Mouse (Mus musculus) embryonic facial prominence, embryonic 11.5 days (tissue): ENCODE data around the gene Grk6. TPM values are rescaled to one million over a fixed set of nuclear protein-coding genes. Genes with fewer than 3 reads are reported as not detected.

Source experiments
- ATAC-seq: fragments of 200-750 bp; cut with Nextera tagmentation; replicated peaks from 2 replicates; pipeline ENCODE4 v1.8.0; 2017; ENCODE audit warnings: low read depth; ENCODE audit not compliant: insufficient number of reproducible peaks, low FRiP score, low TSS enrichment
- DNase-seq: peaks from one replicate; pipeline ENCODE4 v3.0.0-alpha.2; 2015; ENCODE audit warnings: low spot score
- H3K27ac ChIP-seq: fragments of 300-500 bp; sonication (generic); replicated peaks from 2 replicates; pipeline ENCODE4 v1.5.1; 2014; ENCODE audit warnings: mild to moderate bottlenecking, low read depth, low read length, control low read depth
- H3K27me3 ChIP-seq: fragments of 300-500 bp; sonication (generic); 2 replicates; pipeline ENCODE4 v1.6.1; 2014; ENCODE audit warnings: mild to moderate bottlenecking, low read length, moderate library complexity, mixed read lengths; ENCODE audit not compliant: control insufficient read depth, insufficient read depth
- H3K36me3 ChIP-seq: fragments of 300-500 bp; sonication (generic); replicated peaks from 2 replicates; pipeline ENCODE4 v1.6.1; 2014; ENCODE audit warnings: low read depth, mild to moderate bottlenecking, low read length, moderate library complexity, mixed read lengths; ENCODE audit not compliant: control insufficient read depth, insufficient read depth
- H3K4me1 ChIP-seq: fragments of 300-500 bp; sonication (generic); 2 replicates; pipeline ENCODE4 v1.6.1; 2014; ENCODE audit warnings: low read length, mixed read lengths; ENCODE audit not compliant: control insufficient read depth, insufficient read depth
- H3K4me2 ChIP-seq: fragments of 300-500 bp; sonication (generic); 2 replicates; pipeline ENCODE4 v1.6.1; 2014; ENCODE audit warnings: low read depth, mild to moderate bottlenecking, control low read depth, low read length, moderate library complexity
- H3K4me3 ChIP-seq: fragments of 300-500 bp; sonication (generic); 2 replicates; pipeline ENCODE4 v1.5.1; 2014; ENCODE audit warnings: low read depth, low read length, control low read depth
- H3K9ac ChIP-seq: fragments of 300-500 bp; sonication (generic); replicated peaks from 2 replicates; pipeline ENCODE4 v1.6.1; 2014; ENCODE audit warnings: mild to moderate bottlenecking, control low read depth, low read length
- H3K9me3 ChIP-seq: fragments of 300-500 bp; sonication (generic); replicated peaks from 2 replicates; pipeline ENCODE4 v1.6.1; 2016; ENCODE audit warnings: mild to moderate bottlenecking, low read length, inconsistent platforms, mixed read lengths; ENCODE audit not compliant: control insufficient read depth
- WGBS: fragments of 180-500 bp; shearing (Covaris S2); extraction: QIAGEN DNeasy Blood & Tissue Kit; methylation state at CpG from one replicate; pipeline ENCODE4 v1.1.7; 2014; 5-methylcytosine and 5-hydroxymethylcytosine counted together
- polyA plus RNA-seq: library from polyadenylated mRNA; unstranded; fragments of >200 nt; fragmentation: Nextera tagmentation; extraction: Ambion mirVana; gene quantifications from 2 replicates; pipeline ENCODE4 v1.2.1, GENCODE M21; 2014

The Grk6 gene
- polyA plus RNA-seq, 1 experiment from 2014 or later, result 50.4 TPM

GRCm38 (mm10) chr13:55418004-55418403, 26.9 kb upstream of the Grk6 start:
- Histone ChIP-seq H3K4me2 (no peak overlapping the region), H3K27ac (no peak overlapping the region), H3K9ac (no peak overlapping the region), H3K9me3 (no peaks in the 10 kb centered on the region), H3K36me3 (no peaks in the 10 kb centered on the region), H3K27me3 (peaks cover 32% of the 10 kb centered on the region), H3K4me1 (no peaks in the 10 kb centered on the region), H3K4me3 (no peak overlapping the region)
- ATAC-seq (peak; percentile 47; the same call in 1 of the 2 replicates), DNase-seq (peak; percentile 87)
- WGBS, result 13% methylated on average over 12 of the region's 12 CpGs

DNA sequence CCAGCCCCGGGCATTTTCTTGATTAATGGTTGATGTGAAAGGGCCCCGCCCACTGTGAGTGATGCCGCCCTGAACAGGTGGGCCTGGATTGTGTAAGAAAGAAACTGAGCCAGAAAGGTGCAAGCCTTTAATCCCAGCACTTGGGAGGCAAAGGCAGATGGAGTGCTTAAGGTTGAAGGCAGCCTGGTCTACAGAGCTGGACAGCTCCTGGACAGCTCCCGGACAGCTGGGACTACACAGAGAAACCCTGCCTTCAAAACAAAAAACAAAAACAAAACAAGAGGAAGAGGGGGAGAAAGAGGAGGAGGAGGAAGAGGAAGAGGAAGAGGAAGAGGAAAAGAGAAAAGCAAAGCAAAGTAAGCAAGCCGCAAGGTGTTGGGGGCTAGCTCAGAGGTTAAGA, 25.7 kb upstream of the Grk6 start:
- Histone ChIP-seq H3K27me3 (peaks cover 32% of the 10 kb centered on the region), H3K9me3 (no peaks in the 10 kb centered on the region), H3K4me2 (no peak overlapping the region), H3K9ac (no peak overlapping the region), H3K36me3 (no peaks in the 10 kb centered on the region), H3K4me3 (no peak overlapping the region), H3K4me1 (no peaks in the 10 kb centered on the region), H3K27ac (no peak overlapping the region)
- ATAC-seq (no peak), DNase-seq (no peak)
- 78% methylated on average over 5 of the region's 5 CpGs for WGBS

DNA sequence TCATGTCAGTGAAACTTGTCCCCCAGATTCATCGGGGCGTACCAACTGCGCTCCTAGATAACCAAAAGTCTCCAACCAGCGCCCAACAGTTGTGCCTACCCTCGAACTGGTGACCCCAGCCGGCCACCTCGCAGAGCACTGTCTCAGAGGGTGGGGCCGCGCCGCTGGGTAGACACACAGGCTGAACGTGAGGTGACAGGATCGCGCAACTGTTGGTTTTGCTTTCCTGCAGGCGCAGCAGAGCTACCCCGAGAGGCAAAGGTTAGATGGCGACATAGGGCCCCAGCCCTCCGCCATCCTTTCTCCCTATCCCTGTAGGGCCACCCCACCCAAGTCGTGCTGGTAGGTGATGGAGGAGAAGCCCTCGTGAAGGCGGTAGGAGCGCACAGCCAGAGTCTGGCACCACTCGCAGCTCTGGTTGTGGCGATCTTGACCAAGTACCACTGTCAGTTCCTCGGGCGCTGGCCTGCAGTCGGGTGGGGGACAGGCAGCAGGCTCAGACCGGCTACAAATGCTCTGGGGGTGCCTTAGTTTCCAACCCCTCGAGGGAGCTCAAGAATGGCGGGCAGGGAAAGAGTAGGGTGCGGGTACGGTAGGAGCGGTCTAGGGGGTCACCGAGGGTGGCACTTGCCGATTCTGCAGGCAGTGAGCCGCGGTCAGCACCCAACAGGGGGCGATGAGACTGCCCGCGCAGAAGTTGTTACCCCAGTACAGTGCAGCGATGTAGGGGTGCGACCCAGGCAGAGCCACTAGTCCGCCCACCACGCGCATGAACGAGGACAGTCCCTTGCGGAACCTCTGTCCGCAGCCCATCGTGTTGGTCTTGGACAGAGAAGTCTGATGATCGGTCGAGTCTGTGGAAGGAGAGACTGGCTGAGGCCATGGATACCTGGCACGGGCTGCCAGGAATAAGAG, 24.6 kb upstream of the Grk6 start:
- Histone ChIP-seq H3K27ac (no peak overlapping the region), H3K4me3 (no peak overlapping the region), H3K36me3 (no peaks in the 10 kb centered on the region), H3K9ac (no peak overlapping the region; the same call in 1 of the 2 replicates), H3K4me1 (no peaks in the 10 kb centered on the region), H3K9me3 (no peaks in the 10 kb centered on the region), H3K4me2 (no peak overlapping the region; the same call in 1 of the 2 replicates), H3K27me3 (peaks cover 30% of the 10 kb centered on the region)
- DNase-seq (no peak), ATAC-seq (peak; percentile 46; the same call in 1 of the 2 replicates)
- WGBS, result 29% methylated on average over 51 of the region's 51 CpGs

DNA sequence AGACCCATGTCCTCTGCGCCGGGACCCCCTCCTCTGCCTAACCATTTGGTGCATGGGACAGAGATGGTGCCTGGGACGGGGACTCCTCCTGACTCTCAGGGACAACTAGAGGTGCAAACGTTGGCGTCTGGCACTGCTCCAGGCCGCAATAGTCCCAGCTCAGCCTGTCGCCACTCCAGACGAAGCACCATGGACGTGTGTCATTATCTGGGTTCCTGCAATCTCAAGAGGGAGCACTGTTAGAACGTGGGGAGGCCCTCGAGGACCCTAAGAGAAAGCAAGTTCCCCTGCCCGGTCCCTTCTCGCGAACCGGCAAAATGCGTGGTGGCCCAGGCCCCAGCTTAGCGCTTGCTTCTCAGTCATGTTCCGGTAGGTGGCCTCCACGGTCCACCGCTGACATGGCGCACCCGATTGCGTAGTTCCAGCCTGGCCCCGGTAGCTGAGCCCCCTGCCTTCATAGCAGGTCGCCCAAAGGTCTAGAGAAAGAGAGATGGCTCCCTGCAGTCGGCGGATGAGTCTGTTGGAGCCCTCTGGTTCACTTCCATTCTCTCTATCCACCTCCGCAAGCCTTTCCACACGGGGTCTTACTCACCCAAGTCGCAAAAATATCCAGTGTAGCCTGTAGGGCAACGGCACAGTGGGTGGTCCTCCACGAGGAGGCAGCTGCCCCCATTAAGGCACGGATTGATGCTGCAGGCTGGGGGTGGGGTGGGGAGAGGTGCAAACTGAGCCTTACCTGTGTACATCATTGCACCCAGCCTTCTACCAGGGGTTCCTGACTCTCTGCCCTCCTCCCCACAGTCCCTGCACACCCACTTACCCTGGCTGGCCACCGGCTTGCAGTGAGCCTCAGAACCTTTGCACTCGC, 23.7 kb upstream of the Grk6 start:
- WGBS, result 13% methylated on average over 35 of the region's 35 CpGs
- H3K27ac ChIP-seq, result no peak overlapping the region
- no peaks in the 10 kb centered on the region for H3K36me3 ChIP-seq
- no peaks in the 10 kb centered on the region for H3K9me3 ChIP-seq
- peak overlapping the region; percentile 3 for H3K4me3 ChIP-seq
- ATAC-seq (peak; percentile 31; the same call in 1 of the 2 replicates), DNase-seq (peak; percentile 73)
- no peaks in the 10 kb centered on the region for H3K4me1 ChIP-seq
- H3K27me3 ChIP-seq, result peaks cover 30% of the 10 kb centered on the region
- peak overlapping the region; percentile 34 for H3K4me2 ChIP-seq
- peak overlapping the region; percentile 19; the same call in 1 of the 2 replicates for H3K9ac ChIP-seq

GRCm38 (mm10) chr13:55426613-55427012, 18.3 kb upstream of the Grk6 start, which contains the start of gene F12:
Gene F12, minus strand, starts transcription at chr13:55426793.
- no peak for ATAC-seq
- Histone ChIP-seq H3K27ac (no peak within 1 kb of the TSS), H3K4me3 (no peak within 1 kb of the TSS), H3K4me1 (no peaks in the 10 kb centered on the region), H3K9me3 (no peaks in the 10 kb centered on the region), H3K27me3 (peaks cover 4% of the 10 kb centered on the region), H3K9ac (no peak within 1 kb of the TSS), H3K4me2 (no peak within 1 kb of the TSS), H3K36me3 (no peaks in the 10 kb centered on the region)
- 88% methylated on average over 10 of the region's 10 CpGs for WGBS
- DNase-seq, result no peak

DNA sequence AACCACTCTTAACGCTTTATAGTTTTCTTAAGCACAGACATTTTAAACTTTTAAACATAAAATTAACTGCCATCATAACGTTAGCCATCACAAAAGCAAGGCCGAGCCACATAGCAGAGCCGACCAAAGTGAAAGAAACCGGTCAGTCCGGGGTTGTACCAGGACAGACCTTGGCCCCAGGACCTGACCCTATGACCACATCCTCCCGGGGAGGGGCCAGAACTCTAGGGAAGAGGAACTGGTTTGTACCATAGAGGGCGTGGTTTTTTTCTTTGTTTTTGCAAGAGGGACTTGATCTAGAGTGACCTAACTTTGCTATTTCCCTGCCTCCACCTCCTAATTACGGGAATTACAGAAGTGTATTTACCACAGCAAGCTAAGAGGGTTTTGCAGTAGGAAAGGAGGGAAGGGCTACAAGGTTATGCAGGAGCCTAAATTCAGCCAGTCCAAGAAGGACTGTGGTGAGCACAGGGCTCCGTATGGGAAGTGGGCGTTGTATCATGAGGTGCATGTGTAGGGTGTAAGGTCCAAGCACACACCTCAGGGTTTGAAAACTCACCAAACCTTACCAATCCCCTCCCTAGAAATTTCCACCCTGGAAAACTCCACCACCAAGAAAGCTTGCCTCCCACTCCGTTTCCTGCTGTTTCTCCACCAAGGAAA, 15.5 kb upstream of the Grk6 start:
- H3K9ac ChIP-seq, result no peak overlapping the region
- no peak overlapping the region for H3K4me2 ChIP-seq
- DNase-seq, result no peak
- H3K27me3 ChIP-seq, result no peaks in the 10 kb centered on the region
- no peaks in the 10 kb centered on the region for H3K36me3 ChIP-seq
- ATAC-seq, result no peak
- no peaks in the 10 kb centered on the region for H3K4me1 ChIP-seq
- H3K27ac ChIP-seq, result no peak overlapping the region
- H3K4me3 ChIP-seq, result no peak overlapping the region
- 59% methylated on average over 12 of the region's 12 CpGs for WGBS
- no peaks in the 10 kb centered on the region for H3K9me3 ChIP-seq

GRCm38 (mm10) chr13:55430566-55430965, 14.3 kb upstream of the Grk6 start:
- Histone ChIP-seq H3K9ac (no peak overlapping the region), H3K36me3 (no peaks in the 10 kb centered on the region), H3K4me1 (no peaks in the 10 kb centered on the region), H3K27me3 (no peaks in the 10 kb centered on the region), H3K27ac (no peak overlapping the region), H3K4me2 (no peak overlapping the region), H3K9me3 (no peaks in the 10 kb centered on the region), H3K4me3 (no peak overlapping the region)
- no peak for ATAC-seq
- 84% methylated on average over 2 of the region's 2 CpGs for WGBS
- no peak for DNase-seq
